Mouse (Mus musculus) heart, postnatal 14 days (tissue): ENCODE results near the gene Cdk8. TPM values are rescaled to one million over a fixed set of nuclear protein-coding genes. Genes with fewer than 3 reads are reported as not detected.
A peak's percentile ranks its signal among the peaks of the same experiment; 100 is the strongest.
"Not testable (repeated sequence)": the region's sequence is repeated elsewhere in the genome, so short reads cannot be mapped to it uniquely, and the experiment has no call there.

ENCODE experiments used
- DNase-seq, 2 experiments: peaks; one replicate each; pipeline ENCODE4 v3.0.0; 2021 to 2022
- intact Hi-C: fragments of 180-260 bp; cut with DNase I; formaldehyde crosslinking; loops from one replicate; pipeline ENCODE4 v1.15.1; 2025
- long read RNA-seq, 2 experiments: library from polyadenylated mRNA; stranded (forward); transcript quantifications; one replicate each; pipeline ENCODE4 v2.0.0; 2021
- total RNA-seq, 2 experiments: library from RNA; stranded (reverse); gene quantifications; 2 replicates each; pipeline ENCODE4 v1.2.3; 2021

The Cdk8 gene
- 10 to 100 TPM; 21.7 to 24.1 TPM for total RNA-seq
- long read RNA-seq, experiment 1, partial matches to known transcripts = 0 of 5 reads
- long read RNA-seq, experiment 1, other reads (novel, unspliced or antisense) = 2 of 5 reads
- long read RNA-seq, experiment 2, partial matches to known transcripts = 1 of 8 reads
- long read RNA-seq, experiment 2, other reads (novel, unspliced or antisense) = 3 of 8 reads

DNA sequence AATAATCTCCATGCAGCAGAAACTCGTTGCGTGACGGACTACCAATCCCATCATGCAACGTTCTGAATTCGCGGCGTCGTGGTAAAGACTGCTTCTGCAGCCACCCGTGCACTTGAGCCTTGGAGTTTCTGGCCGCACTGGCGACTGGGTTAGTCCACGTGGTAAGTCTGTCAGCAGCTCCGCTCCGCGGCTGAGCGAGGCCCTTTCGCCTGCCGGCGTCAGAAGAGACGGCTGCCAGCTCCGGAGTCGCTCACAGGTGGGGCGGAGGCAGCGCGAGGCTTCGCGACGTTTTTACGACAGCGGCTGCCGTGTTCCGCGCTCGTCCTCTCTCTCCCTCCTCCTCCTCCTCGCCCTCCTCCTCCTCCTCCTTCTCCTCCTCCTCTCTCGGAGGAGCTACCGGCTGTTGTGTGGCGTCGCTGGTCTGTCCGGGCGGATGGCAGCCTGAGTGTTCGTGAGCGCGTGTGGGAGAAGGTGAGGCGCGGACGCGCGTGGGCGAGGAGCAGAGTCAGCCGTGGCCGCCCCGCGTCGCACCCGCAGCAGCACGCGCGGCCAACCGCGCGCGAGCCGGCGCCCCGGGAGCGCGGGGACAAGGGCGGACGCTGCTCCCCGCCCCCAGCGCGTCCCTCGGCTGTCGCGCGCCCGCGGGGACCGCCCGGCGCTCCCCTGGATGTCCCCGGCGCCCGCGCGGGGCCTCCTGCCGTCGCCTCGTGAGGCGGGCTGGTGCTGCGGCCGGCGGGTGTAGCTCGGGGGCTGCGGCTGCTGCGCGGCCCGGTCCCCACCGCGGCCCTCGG is at the start of gene Cdk8:
TSS of gene Cdk8 (plus strand) at position 367 of the 791 bp plus-strand sequence.
- intact Hi-C loops = loop anchor here (10.0 kb wide), 1 partner anchor 54 kb away; no protein-coding TSS in a partner anchor
- DNase-seq = peak; percentile 92 to 93

GRCm38 (mm10) chr5:146185204-146185603 is 45.8 kb upstream of the Cdk8 start, which contains the start of gene 1700001J03Rik:
Gene 1700001J03Rik, minus strand, starts transcription at chr5:146185304.
- intact Hi-C loops = not testable (repeated sequence)

GRCm38 (mm10) chr5:146187441-146187840 is 43.6 kb upstream of the Cdk8 start:
- peak; percentile 63 to 73 for DNase-seq
- intact Hi-C loops = not testable (repeated sequence)

More at GRCm38 (mm10) chr5:146185204-146185603, 45.8 kb upstream of the Cdk8 start, which contains the start of gene 1700001J03Rik:
- not testable (repeated sequence) for DNase-seq

DNA sequence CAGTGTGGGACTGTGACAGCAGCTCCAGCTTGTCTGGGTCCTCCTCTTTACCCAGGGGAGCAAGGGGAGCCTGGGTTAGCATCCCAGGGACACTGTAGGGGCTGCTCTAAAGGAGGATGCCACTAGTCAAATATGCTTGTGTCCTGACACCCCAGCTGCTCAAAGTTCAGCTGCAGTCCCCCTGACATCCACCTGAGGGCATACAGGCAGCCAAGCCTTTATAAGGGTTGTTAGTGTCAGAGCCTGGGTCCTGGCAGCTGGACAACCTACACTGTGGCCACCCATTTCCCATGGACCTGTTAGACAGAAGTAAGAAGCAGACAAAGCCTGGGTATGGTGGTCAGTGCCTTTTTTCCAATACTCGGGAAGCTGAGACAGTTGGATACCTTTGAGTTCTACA is 42.9 kb upstream of the Cdk8 start:
- intact Hi-C loops = loop anchor here (1.0 kb wide), 1 partner anchor 115 kb away; no protein-coding TSS in a partner anchor
- no peak for DNase-seq

GRCm38 (mm10) chr5:146188712-146189111 is 42.3 kb upstream of the Cdk8 start:
- DNase-seq = no peak
- intact Hi-C loops = loop anchor here (1.0 kb wide), 1 partner anchor 115 kb away; no protein-coding TSS in a partner anchor

GRCm38 (mm10) chr5:146190093-146190492 is 40.9 kb upstream of the Cdk8 start:
- no peak for DNase-seq
- intact Hi-C loops = loop anchor here (10.0 kb wide), 1 partner anchor 285 kb away; no protein-coding TSS in a partner anchor

DNA sequence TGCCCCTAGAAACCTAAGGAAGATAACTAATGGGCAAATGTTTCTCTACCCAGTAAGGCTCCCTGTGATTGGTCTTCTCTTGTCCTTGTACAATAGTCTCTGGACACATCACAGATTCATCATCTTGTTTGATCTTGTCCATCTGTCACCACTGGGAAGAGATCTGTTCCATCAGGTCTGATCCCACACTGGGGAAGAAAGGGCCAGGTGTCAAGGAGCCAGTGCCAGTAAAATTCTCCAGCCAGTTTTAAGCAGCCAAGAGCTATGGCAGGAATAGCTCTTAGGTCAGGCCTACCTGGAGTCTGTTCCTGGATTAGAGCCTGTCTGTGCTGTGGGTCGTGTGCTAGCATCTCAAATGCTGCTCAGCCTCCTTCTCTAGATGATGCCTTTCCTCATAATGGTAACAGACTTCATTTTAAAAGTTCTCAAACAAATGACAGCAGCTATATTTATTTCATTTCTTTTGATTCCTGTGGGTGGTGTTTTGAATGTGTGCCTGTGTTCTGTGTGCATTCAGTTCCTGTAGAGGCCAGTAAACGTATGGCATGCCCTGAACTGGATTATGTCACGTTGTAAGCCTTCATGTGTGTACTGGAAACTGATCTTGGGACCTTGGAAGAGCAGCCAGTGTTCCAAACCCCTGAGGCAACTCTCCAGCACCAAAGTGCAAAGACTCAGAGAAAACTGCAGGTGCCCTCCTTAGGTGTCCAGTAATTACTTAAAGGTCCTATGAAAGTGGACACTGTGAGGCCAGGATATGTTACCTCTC is 40.3 kb upstream of the Cdk8 start:
- no peak for DNase-seq
- intact Hi-C loops = loop anchor here (10.0 kb wide), 1 partner anchor 284 kb away; no protein-coding TSS in a partner anchor

DNA sequence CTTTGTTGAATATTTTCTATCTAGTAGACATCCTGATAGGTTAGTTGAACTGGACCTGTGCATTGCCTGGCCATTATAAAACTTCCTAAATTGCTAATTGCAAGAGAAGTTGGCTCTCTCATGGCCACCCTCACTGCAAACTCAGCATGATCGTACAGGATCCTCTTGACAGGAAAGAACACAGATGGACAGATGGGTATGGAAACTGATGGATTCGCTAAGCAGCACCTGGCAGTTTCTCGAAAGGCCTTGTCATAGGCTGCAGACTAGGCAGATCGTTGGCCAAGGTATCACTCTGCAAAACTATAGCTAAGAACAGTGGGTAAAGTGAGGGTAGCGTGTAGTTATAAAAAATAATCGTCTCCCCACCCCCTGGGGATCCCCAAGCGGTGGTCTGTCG is 37.7 kb upstream of the Cdk8 start:
- no peak for DNase-seq
- intact Hi-C loops = loop anchor here (10.0 kb wide), 1 partner anchor 281 kb away; no protein-coding TSS in a partner anchor

DNA sequence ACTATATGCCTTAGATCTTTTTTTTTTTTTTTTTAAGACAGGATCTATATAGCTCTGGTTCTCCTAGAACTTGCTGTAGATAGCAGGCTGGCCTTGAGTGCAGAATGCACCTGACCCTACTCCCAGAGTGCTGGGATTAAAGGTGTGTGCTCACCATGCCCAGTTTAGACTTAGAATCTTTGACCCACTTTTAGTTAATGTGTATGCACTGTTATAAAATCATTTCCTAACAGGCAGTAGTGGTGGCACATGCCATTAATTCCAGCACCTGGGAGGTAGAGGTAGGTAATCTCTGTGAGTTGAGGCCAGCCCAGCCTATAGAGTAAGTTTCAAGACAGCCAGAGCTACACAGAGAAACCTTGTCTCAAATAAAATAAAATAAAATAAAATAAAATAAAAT is 32.0 kb upstream of the Cdk8 start:
- intact Hi-C loops = loop anchor here (10.0 kb wide), 1 partner anchor 276 kb away; no protein-coding TSS in a partner anchor

DNA sequence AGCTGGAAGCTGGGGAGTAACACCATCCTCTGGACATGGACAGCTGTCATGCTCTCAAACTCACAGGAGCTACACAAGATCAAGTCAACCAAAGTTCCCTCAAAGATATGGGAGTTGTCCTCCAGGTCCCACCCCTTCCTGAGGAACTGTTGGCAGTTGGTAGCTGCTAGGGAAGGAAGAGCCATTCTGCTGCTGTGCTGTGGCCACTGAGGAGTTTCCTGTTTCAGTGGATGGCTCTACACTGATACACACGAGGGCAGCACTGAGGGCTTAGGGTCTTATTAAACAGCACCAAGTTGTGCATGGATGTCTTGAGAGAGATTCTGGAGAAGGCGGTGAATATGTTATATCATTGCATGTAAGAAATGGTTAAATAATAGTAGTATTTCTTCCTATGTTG is 31.5 kb upstream of the Cdk8 start:
- intact Hi-C loops = loop anchor here (10.0 kb wide), 1 partner anchor 275 kb away; no protein-coding TSS in a partner anchor
- no peak for DNase-seq

More for the DNA sequence above, 32.0 kb upstream of the Cdk8 start:
- no peak for DNase-seq

GRCm38 (mm10) chr5:146200580-146200979 is 30.4 kb upstream of the Cdk8 start:
- intact Hi-C loops = no loop called here
- no peak for DNase-seq

- intact Hi-C loops = no loop called here
- DNase-seq = no peak
Observed at GRCm38 (mm10) chr5:146203921-146204320, 27.1 kb upstream of the Cdk8 start.

- intact Hi-C loops = no loop called here
- DNase-seq = no peak
Observed at GRCm38 (mm10) chr5:146205537-146205936, 25.5 kb upstream of the Cdk8 start.

DNA sequence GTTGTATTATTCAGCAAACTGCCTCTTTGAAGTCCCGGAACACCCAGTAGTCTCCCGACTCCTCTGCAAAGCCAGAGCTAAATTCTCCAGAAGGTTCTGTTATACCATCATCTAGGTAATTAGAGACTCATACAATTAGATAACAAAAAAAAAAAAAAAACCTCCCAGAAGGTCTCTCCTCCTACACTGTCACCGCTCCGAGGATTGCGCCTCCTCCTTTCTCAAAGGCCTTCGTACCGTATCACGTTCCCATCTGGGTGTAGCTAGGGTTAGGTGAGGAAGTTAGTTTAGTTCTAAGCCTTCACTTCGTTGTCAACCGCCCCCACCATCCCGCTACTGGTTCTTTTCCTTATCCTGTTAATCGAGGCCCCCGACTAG is 10.5 kb upstream of the Cdk8 start:
- no peak for DNase-seq
- intact Hi-C loops = no loop called here

GRCm38 (mm10) chr5:146220879-146221714 is 9.9 kb upstream of the Cdk8 start, which contains the start of gene Rnf6:
Gene Rnf6, minus strand, starts transcription at chr5:146221555.
- intact Hi-C loops = no loop called here

GRCm38 (mm10) chr5:146221722-146222121 is 9.3 kb upstream of the Cdk8 start:
- intact Hi-C loops = no loop called here
- DNase-seq = no peak

More at GRCm38 (mm10) chr5:146220879-146221714, 9.9 kb upstream of the Cdk8 start, which contains the start of gene Rnf6:
- peak; percentile 91 for DNase-seq

DNA sequence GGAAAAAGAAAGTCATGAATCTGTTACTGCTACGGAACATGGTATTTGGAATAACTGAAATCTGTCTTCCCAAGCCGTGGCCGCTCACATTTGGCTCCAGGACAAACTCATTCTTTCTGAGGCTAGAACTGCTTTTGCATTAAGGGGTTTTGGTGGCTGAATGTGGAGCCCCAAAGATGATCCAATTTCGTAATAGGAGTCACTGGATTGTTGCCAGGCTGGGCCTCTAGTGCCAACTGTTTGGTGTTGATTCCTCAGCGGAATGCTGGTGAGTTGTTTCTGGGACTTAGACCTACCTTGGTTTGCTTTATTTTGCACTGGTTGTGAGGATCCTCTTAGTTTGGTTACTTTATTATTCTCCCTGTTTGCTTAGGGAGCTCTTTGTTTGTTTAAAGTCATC is 7.2 kb upstream of the Cdk8 start:
- intact Hi-C loops = no loop called here
- DNase-seq = no peak

DNA sequence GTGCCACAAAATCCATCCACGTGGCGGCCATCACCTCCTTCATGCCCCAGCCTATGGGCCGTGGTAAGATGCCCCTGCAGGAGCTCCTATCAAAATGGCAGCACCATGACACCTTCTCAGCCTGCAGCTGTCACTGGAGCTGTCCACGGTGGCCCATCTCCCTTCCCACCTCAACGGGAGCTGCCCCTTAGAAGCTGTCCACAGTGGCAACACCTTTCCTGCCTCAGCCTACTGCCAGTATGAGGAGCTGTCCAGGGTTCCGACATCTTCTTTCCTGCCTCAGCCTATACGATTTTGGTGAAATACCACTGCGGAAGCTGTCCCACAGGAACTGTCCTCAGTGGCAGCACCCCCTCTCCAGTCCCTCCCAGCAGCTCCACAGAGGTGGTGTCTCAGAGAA is 3.5 kb upstream of the Cdk8 start:
- intact Hi-C loops = no loop called here
- no peak for DNase-seq

- no peak for DNase-seq
- intact Hi-C loops = loop anchor here (10.0 kb wide), 1 partner anchor 55 kb away; no protein-coding TSS in a partner anchor
Observed at GRCm38 (mm10) chr5:146229869-146230650, 970 bp upstream of the Cdk8 start.
